Mouse (Mus musculus) thymus, adult 2 months (tissue): ENCODE measurements at regions not wholly inside any gene's neighbourhood (a gene's known extent, or its start where the extent isn't known, plus 50 kb on each side); places are given as distances from the start of the nearest gene placed in this dataset.
"Not testable (repeated sequence)": the region's sequence is repeated elsewhere in the genome, so short reads cannot be mapped to it uniquely, and the experiment has no call there.

Experiments
- CTCF ChIP-seq: fragments of 200-500 bp; IDR thresholded peaks from 2 replicates; pipeline ENCODE4 v1.5.1; 2012; ENCODE audit warnings: mild to moderate bottlenecking, control low read depth, low read length, moderate library complexity, borderline replicate concordance; ENCODE audit not compliant: control insufficient read depth, poor library complexity, insufficient read depth; ENCODE audit errors: extremely low read depth
- POLR2A ChIP-seq: fragments of 200-500 bp; IDR thresholded peaks from 2 replicates; pipeline ENCODE4 v1.6.1; 2012; ENCODE audit warnings: mild to moderate bottlenecking, low read length, control low read depth, moderate library complexity; ENCODE audit not compliant: control insufficient read depth, poor library complexity, insufficient read depth; ENCODE audit errors: extremely low read depth

- TF ChIP-seq POLR2A, CTCF: not testable (repeated sequence)
Observed at GRCm38 (mm10) chr14:37520631-37521030, 385.6 kb upstream of the Ghitm start.
